Mouse (Mus musculus): ENCODE results near the gene Fam214a. TPM values are rescaled to one million over a fixed set of nuclear protein-coding genes. Genes with fewer than 3 reads are reported as not detected.

Fam214a gene
- total RNA-seq, 4 experiments from 2014 or later: 42.1 to 49.9 (median 43.5) TPM

DNA sequence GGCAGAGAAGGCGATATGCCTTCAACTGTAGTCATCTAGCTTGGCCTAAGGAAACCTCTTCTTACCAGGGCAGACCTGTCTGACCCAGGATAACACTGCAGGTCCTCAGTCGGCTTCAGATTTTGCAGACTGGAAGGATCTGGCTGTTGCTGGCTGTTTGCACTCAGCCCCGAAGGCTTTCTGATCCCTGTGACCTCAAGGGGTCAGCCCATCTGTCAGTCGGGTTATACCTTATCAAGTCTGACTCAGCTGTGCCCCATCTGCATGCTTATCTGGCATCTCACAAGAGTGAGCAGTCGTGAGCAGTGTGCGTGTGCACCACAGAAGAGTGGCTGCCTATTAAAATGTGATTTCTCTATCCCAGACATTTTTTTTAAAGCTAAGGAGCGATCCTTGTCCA, 71.4 kb downstream of the Fam214a start:
- DNase-seq (ENCODE audit: low spot score in 2 of 2): no peak

DNA sequence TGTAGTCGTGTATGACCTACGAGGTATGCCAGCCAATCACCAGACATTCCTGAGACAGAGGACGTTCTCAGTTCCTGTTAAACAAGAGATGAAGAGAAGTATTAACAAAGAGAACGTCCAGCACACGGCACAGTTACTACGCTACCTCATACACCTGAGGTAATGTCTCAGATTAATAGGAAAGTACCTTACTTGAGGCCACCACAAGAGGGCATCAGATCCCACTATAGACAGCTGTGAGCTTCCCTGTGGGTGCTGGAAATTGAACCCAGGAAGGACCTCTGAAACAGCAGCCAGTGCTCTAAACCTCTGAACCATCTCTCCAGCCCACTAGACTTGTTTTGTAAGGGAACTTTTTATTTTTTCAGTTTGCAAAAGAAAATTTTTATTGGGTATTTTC, 73.0 kb downstream of the Fam214a start:
- DNase-seq (ENCODE audit: low spot score in 2 of 2): no peak

DNA sequence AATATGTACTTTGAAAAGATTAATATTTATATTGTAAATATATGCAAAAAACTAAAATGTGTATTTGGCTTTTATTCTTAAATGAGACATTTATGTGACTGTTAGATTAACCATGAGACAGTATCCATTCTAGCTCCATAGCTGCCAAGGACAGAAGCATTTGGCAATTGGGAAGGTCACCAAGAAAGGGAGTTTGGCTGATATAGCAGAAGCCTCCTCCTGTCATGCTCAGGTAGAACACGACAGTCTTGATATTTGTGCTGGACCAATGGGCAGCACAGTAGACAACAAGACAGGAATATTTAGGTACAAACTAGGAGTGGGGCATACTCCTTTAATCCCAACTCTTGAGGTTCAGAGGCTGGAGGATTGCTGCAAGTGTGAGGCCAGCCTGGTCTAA, 79.7 kb downstream of the Fam214a start:
- no peak for DNase-seq (ENCODE audit: low spot score in 2 of 2)

DNA sequence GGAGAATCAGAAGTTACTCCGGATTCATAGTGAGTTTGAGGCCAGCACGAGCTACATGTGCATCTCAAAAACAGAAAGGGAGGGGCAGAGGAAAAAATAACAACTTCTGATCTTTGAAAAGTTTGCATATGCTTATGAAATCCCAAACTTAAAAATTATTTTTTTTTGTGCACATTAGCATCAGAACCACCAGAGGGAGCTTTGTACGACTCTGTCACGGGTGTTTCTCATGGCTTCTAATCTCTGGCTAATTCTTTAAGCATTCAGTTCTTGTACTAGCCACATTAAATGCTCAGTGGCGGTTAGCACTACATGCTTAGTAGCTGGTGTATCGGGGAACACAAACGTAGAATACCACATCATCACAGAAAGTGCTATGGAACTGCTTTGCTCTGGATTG, 80.5 kb downstream of the Fam214a start:
- DNase-seq (ENCODE audit: low spot score in 2 of 2): no peak

DNA sequence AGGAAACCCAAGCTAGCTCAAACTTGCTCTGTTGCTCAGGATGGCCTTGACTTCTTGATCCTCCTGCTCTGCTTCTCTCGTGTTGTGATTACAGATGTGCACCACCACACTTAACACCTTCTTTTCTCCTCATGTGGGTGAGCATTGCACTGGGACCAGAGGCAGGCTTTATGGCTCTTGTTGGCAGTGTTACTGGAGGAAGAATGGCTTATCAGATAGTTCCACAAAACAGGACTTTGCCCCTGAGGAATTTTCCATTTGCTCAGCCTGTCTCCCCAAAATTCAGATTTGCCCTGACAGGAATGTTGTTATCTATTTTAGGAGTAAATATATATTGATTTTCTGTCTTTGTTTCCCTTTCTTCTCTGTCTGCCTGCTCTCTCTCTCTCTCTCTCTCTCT, 82.0 kb downstream of the Fam214a start:
- no peak for DNase-seq (ENCODE audit: low spot score in 2 of 2)

DNA sequence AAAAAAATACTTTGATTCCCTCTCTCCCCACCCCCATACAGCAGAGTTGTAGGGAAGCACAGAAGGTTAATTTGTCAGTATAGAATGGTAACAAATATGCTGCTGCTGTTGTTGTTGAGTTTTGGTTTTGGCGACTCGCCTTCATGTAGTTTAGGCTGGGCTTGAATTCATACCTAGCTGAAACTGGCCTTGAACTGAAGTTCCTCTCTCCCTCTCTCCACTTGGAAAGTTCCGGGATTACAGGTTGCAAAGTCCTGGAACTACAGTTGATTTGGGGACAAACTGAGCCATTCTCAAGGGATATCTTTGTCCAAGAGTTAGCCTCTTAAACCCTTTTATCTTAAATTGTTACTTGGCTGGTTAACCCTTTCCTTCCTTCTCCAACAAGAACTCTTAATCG, 83.3 kb downstream of the Fam214a start:
- no peak for DNase-seq (ENCODE audit: low spot score in 2 of 2)

DNA sequence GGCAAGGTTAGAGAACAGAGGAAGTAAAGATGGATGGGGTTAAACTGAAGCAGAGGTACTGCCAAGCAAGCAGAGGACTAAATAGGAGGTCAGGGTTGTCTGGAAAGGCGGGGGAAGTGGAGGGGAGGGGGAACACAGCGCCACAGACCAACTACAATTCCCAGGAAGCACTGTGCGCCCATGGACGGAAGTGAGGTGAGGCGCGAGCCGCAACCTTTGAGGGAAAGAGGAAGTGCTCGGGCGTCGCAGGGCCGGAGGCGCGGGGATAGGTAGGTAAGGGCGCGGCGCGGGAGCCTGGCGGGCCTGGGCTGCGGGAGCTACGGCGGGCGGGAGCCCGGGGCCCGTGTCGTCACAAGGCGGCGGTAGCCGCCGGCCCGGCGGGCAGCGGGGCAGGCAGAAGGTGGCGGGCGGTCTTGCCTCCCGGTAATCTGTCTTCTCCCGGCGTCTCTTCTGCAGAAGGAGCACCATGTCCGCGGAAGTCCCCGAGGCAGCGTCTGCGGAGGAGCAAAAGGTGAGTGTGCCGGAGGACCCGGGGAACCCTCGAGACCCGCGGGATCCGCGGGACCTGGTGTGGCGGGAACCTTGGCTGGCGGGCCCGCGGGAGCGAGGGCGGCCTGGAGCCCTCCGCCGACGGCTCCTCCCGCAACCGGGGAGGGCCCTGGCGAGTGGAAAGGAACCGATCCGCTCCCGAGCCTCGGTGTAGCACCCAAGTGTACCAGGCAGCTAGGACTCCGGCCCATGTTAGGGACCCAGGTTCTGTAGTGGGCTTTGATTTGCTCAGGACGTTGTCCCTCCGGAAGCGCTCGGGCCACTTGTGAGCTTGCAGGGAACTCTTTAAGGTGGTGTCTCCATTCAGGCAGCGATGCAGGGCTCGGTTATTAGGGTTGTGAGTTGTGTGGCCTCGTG, 85.0 kb downstream of the Fam214a start, which contains the start of gene Arpp19:
Gene Arpp19 (plus strand): TSS at position 164 of the 906 bp plus-strand sequence.
- DNase-seq (ENCODE audit: low spot score in 2 of 2): peak; percentile 66 to 83

DNA sequence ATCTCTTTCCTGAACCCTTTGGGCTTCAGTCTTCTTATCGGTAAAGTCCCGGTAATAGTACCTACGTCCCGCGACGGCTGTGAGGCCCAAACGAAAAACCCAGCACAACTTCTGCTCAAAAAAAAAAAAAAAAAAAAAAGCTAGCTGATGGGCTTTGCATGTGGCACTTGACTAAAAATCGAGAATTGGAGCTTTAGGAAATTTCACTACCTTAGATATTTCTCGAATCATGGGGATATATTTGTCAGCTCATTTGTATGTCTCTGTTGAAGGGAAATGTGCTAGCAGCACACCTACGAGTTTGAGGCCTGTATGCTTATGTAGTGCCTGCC, 85.6 kb downstream of the Fam214a start:
- DNase-seq (ENCODE audit: low spot score in 2 of 2): no peak

DNA sequence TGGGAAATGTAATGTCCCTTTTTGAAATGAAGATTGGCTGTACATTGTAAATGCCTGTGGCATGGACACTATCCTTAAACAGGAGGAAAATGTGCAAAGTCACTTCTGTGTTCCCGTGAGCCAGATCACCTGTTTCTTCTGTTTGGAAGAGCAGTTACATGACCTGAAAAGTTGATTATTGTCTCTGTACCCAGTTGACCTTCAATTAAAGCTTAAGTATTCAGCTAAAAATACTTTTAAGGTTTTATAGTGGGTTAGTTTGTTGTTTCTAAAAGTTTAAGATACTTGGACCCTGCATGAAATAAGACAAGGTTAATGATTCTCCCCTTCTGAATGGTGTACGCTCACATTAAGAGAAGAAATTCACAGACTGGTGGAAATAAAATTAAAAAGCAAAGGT, 87.9 kb downstream of the Fam214a start:
- no peak for DNase-seq (ENCODE audit: low spot score in 2 of 2)

DNA sequence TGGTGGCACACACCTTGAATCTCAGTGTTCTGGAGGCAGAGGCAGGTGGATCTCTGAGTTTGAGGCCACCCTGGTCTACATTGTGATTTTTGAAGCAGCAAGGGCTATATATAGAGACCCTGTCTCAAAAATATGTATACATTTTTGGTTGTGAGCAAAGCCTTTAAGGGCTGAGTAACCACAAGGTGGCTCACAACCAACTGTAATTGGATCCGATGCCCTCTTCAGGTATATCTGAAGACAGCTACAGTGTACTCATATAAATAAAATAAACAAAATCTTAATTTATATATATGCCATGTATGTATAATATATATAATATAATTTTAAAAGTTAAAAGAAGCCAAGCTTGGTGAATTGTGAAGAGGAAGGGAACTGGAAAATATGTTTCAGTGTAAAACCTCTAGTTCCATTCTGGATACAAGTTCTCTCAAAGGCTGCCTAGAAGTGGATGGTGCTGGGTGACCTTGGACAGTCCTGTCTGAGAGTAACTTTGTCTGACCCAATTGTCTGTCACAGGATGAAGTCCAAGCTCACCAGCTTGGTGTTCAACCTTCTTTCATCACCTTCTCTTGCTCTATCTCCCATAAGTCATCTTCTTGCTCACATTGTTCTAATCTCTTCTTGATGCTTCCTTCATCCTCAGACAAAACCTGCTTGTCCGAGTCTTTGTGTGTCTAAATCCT, 89.3 kb downstream of the Fam214a start:
- no peak for DNase-seq (ENCODE audit: low spot score in 2 of 2)

DNA sequence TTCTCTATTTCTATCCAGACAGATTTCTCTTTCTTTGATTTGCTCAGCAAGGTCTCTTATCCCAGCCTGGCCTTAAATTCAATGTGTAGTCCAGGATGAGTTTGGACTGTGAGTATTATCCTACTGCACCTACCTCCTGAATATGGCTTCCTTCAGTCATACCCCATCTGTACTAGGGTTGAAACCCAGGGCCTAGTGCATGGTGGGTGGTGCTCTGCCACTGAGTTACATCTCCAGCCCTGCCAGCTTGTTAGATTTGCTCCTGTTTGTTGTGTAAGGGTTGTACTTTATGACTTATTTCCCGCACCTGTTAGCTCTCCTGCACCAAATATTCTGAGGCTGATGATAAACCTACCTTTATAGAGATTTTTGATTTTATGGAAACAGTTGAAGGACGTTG, 90.5 kb downstream of the Fam214a start:
- DNase-seq (ENCODE audit: low spot score in 2 of 2): no peak

DNA sequence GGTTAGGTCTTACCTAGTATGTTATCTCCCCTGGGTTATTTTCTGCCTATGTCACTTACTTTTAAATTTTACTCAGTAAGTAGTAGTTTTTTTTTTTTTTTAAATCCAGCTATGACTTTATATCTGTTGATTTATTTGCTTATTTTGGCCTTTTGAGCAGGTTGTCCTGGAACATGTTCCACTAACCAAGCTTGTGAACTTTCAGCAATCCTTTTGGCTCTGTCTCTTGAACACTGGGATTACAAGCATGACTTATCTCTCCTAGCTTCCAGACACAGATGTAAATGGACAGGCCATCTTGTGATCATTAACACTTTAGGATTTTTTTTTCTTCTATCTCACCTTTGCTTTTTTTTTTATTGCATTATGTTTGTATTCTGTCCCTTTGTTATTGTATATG, 94.4 kb downstream of the Fam214a start:
- DNase-seq (ENCODE audit: low spot score in 2 of 2): no peak

DNA sequence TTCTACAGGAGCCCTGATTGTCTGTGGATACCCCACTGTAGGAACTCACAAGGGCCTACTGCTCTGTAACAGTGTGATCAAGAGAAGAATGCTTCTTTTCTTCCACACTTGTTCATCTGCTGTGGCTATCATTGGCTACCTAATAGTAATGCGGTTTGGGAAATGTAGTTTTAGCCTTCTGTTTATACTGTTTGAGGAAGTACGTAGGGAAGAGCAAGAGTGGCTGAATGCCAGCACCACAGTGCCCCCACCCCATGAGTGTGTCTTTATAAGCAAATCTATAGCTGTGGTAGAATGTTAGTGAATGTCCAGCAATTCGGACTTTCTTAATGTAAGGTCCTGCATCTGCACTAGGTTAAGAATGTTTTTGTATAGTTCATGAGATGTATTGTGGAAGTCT, 96.4 kb downstream of the Fam214a start:
- no peak for DNase-seq (ENCODE audit: low spot score in 2 of 2)

DNA sequence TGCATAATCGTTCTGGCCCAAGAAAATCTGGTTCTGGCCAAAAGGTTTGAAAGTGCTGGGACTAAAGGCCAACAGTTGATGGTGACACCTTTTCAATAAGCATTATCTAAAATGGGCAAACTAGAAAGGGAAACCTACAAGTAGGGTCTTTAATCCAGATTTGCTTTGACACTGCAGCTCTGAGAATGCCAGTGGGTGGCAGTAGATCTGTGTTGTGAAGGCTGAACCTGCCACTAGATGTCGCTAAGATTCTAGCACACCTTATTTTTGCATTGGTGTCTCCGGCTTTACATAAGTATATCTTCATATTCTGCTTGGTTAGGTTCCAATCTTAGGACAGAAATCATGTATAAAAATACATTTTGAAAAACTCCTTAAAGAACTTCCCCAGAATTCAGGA, 97.3 kb downstream of the Fam214a start:
- peak in 1 of 2 experiments; percentile 75 for DNase-seq (ENCODE audit: low spot score in 2 of 2)

DNA sequence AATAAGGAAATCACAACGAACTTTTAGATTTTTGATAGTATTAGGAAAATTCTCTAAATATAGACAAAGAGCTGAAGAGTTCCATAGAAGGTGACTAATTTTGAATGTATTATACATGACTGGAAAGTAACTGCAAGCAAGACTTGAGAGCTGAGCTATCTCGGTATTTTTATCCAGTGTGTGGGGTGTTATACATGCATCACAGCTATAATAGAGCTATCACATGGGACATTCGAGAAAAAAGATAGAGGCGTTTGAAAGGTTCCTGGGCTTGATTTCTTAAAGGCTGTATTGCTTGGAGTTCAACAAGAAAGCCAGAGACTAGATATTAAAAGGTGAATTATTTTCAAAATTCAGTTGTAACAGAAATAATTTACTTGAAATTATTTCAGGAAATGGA, 99.2 kb downstream of the Fam214a start:
- peak in 1 of 2 experiments; percentile 43 for DNase-seq (ENCODE audit: low spot score in 2 of 2)

DNA sequence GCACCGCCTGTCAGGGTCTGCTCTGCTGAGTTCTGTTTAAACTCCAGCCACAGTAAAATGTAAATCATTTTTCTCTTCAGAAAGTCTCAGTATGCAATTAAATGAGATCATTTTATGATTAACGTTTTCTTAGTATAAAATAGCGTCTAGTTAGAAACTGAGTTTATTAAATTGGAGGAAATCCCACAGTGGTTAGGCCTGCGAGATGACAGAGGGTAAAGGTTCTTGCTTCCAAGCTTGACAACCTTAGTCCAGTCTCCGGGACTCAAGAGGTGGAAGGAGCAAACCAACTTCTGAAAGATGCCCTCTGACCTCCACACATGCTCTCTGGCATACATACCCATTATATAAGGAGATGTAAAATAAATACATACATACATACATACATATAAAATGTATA, 102.4 kb downstream of the Fam214a start:
- no peak for DNase-seq (ENCODE audit: low spot score in 2 of 2)

DNA sequence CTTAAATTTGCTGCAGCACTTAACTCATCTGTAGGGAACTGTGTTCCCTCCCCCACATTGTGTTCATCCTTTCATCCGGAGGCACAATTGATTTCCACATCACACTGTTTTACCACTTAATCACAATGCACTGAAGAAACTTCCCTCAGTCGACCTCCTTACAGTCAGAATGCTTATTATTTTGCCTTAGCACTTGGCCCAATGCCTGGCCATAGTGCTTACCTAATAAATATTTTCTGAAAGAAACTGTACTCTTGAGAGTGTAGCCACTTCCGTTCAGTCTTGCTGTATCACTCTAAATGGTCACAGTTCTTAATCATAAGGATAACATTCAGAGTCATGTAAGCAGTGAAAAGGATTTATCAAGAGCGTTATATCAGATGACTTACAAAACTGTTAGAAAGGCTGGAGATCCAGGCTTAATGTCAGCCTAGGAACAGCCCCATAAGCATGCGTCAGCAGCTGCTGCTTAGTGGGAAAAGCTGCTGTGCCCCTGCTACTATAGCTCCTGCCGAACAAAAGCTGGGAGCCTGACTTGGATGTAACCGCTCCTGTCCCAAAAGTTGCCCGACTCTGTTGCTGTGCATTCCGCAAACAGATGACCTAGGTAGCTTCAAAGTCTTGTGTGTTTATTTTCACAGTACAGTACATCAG, 112.1 kb downstream of the Fam214a start:
- no peak for DNase-seq (ENCODE audit: low spot score in 2 of 2)

DNA sequence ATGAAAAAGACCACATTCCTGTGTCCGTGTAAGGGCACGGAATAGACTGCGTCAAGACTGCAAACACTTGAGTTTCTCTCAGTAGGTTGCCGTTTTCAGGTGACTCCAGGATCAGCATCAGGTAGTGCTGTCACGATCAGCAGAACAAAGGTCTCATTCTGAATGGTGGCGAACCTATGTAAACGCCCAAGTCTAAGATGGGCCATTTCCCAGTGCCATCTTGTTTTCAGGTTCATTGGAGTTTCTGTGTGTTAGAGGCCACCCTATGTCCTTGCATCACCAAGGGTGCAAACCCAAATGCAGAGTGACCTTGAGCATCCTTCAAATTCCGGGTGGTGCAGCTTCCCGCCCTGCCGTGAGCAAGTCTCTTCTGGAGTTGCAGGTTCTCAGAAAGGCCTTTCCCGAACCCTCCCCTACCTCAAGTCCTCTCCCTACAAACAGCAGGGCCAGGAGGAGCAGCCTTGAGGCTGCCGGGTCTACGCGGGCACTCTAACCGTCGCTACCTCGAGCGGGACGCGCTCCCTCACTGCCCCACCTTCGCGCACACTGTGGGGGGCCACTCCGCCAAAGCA, 117.9 kb downstream of the Fam214a start, which contains the start of gene Myo5a:
Gene Myo5a (plus strand): TSS at position 559 of the 572 bp plus-strand sequence.
- DNase-seq (ENCODE audit: low spot score in 2 of 2): no peak

DNA sequence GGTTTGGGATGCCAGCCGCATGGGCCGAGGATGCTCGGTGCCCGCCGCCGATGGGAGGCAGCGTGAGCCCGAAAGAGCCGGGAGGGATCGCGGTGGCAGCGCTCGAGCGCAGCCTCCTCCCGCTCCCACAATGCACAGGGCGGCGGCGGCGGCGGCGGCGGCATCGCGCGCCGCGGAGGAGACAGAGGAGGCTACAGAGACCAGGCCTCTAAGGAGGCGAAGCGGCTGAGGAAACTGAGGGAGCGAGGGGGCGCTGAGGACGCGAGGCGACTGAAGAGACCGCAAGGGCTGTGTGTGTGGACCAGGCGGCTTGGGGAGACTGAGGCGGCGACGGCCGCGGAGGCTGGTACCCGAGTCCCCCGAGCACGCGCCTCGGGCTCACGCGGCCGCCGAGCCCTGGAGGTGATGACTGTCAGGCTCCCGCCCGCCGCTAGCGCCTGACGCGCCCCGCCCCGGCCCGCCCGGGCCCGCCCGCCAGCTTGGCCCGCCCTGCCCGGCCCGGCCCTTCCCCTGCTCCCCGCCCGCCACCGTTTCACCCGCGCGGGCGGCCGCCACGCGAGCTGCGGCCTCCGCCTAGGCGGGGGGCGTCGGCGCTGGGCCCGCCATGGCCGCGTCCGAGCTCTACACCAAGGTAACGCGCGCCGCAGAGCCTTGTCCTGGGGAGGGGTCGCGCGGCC, 118.5 kb downstream of the Fam214a start:
- peak; percentile 68 to 73 for DNase-seq (ENCODE audit: low spot score in 2 of 2)

DNA sequence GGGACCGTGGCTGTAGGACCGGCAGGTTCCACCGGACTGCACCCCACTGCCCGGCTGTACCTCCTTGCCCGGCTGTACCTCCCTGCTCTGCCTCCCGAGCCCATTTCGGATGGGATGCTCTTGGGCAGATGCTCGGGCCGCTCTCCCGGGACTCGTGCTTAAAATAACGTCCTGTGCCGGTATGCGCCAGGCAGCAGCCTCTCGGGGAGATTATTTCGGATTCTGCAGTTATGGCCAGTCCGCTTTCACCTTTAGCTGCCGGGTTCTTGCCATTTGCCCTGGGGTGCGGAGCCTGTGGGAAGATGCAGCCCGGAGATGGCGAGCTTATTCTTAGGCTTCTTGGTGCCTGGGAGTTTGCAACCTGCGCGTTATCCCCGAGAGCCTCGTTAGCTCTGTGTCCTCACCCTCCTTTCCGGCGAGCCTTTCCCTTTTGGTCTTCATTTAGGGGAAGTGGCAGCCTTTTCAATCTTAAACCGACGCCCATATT, 119.1 kb downstream of the Fam214a start:
- DNase-seq (ENCODE audit: low spot score in 2 of 2): peak in 1 of 2 experiments; percentile 35

DNA sequence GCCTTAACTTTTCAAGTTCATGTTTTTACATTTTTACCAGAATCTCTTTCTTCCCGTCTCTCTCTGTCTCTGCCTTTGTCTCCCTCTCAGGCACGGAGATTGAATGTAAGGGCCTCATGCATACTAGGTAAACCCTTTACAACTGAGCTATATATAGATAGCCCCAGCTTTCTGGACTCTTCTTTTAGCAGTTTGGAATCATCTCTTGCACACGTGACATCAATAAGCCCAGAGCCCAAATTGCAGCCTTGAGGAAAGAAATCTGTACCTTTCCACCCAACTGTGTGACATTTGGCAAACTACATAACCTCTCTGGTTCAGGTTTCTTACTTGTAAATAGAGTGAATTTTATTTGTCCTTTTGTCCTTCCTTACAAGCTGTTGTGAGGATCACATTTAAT, 119.7 kb downstream of the Fam214a start:
- DNase-seq (ENCODE audit: low spot score in 2 of 2): no peak

Measured in left cerebral cortex, adult 8-10 months (tissue).